Mouse (Mus musculus) MEL (cell line): Measurements from ENCODE around the gene Slc7a8.

Experiments used
- CTCF ChIP-seq, 3 experiments: IDR thresholded peaks in 2 of 3; conservative IDR thresholded peaks in 1 of 3; 2 replicates each; pipeline ENCODE4 v1.5.1; 2011 to 2012; ENCODE audit warnings: low read length in 3 of 3, low read depth in 2 of 3, mild to moderate bottlenecking in 2 of 3, improper control_type of control experiment in 1 of 3, inconsistent platforms in 1 of 3, mixed read lengths in 1 of 3, moderate library complexity in 1 of 3; ENCODE audit not compliant: control insufficient read depth in 1 of 3, insufficient read depth in 1 of 3, poor library complexity in 1 of 3, severe bottlenecking in 1 of 3
- HCFC1 ChIP-seq: IDR thresholded peaks from 2 replicates; pipeline ENCODE4 v1.6.1; 2012; ENCODE audit warnings: low read depth, mild to moderate bottlenecking, inconsistent platforms, low read length, improper control_type of control experiment, moderate library complexity
- POLR2A ChIP-seq, 2 experiments: IDR thresholded peaks; 2 replicates each; pipeline ENCODE4 v1.6.1; 2011 to 2012; ENCODE audit warnings: low read length in 2 of 2, mild to moderate bottlenecking in 2 of 2, control low read depth in 1 of 2, improper control_type of control experiment in 1 of 2, low read depth in 1 of 2, moderate library complexity in 1 of 2; ENCODE audit not compliant: control insufficient read depth in 1 of 2, insufficient read depth in 1 of 2, poor library complexity in 1 of 2
- POLR2AphosphoS5 ChIP-seq: IDR thresholded peaks from 2 replicates; pipeline ENCODE4 v1.6.1; 2012; ENCODE audit warnings: low read depth, borderline replicate concordance, mild to moderate bottlenecking, inconsistent platforms, low read length, moderate library complexity, mixed read lengths

DNA sequence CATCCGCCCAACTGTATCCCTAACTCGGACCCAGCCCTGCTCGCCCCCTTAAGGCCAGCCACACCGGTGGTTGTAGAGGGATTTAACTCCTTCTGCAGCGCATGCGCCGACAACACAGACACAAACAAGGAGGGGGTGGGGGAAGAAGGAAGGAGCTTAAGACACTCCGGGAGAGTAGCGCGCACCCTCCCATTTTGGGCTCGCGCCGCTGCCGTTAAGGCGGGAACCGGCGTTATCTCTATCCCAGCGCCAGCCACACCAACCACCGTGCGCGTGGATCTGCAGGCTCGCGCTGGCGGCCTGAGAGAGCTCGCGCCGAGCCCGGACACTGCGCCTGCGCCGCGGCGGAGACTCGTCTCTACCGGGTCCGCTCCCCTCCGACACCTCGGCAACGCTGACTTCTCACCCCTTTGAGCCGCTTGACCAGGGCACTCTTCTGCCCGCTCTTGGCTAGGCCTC is 95.7 kb downstream of the Slc7a8 start, which contains the start of gene 1700123O20Rik:
- TF ChIP-seq CTCF (IDR thresholded peaks at IDR 0.05 in 2 of 3, conservative IDR thresholded peaks at IDR 0.05 in 1 of 3; ENCODE audit: control insufficient read depth in 1 of 3, insufficient read depth in 1 of 3, low read depth in 2 of 3, low read length in 3 of 3, poor library complexity in 1 of 3, severe bottlenecking in 1 of 3) (peak in 1 of 3 experiments; percentile 23; a peak in 1 of 6 replicates), POLR2A (IDR thresholded peaks at IDR 0.05; ENCODE audit: control insufficient read depth in 1 of 2, insufficient read depth in 1 of 2, low read depth in 1 of 2, low read length in 2 of 2, poor library complexity in 1 of 2) (peak in 1 of 2 experiments; percentile 86; a peak in 1 of 4 replicates), POLR2AphosphoS5 (no peak), HCFC1 (peak; percentile 27; the same call in 1 of the 2 replicates)
